Mouse (Mus musculus) large intestine, adult 2 months (tissue): ENCODE measurements around the gene Ndrg3. TPM values are rescaled to one million over a fixed set of nuclear protein-coding genes. Genes with fewer than 3 reads are reported as not detected.

Source experiments
- DNase-seq: peaks from one replicate; pipeline ENCODE4 v3.0.0-alpha.2; 2012; ENCODE audit warnings: low read depth, low spot score
- WGBS: fragments of 180-500 bp; shearing (Covaris S2); methylation state at CpG from one replicate; pipeline ENCODE4 v1.1.7; 2018; 5-methylcytosine and 5-hydroxymethylcytosine counted together
- polyA plus RNA-seq: library from polyadenylated mRNA; depleted of rRNA; stranded (reverse); fragments of >200 nt; gene quantifications from 2 replicates; pipeline ENCODE4 v1.2.3, GENCODE M21; 2012; rRNA removed

Gene Ndrg3
- polyA plus RNA-seq, 1 experiment, result 58.2 TPM

DNA sequence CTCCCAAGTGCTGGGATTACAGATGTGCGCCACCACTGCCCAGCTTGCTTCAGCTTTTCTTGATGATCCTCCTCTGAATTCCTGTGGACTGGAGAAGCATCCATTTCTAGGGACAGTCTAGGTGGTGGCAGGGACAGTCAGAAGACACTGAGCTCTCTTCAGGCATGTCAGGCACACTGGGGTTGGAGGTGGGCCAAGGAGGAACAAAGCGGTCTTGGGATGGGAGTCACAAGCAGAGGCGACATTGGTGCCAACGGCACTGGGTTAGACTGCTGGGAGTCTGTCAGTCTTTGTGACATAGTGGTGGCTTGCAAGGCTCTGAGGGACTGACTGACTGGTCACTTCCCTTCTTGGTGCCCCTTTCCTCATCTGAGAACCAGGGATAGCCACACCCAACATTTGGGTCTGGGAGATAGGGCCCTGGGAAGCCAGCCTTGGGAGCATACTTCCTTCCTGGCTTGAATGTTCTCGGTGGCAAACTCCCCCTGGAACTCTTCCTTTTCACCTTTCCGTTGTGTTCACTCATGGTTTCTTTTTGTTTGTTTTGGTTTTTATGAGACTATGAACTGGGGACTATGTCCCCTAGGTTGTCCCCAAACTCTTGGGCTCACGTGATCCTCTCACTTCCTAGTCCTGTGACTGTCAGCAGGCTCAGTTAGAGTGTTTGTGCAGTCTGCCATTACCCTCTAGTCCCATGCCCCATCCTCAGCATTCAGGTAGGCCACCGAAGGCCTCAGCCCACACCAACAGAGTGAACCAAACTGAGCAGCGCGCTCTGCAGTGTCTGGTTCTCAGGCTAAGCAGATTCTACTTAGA lies 107.3 kb downstream of the Ndrg3 start:
- WGBS, result 56% methylated on average over 10 of the region's 10 CpGs
- no peak for DNase-seq

DNA sequence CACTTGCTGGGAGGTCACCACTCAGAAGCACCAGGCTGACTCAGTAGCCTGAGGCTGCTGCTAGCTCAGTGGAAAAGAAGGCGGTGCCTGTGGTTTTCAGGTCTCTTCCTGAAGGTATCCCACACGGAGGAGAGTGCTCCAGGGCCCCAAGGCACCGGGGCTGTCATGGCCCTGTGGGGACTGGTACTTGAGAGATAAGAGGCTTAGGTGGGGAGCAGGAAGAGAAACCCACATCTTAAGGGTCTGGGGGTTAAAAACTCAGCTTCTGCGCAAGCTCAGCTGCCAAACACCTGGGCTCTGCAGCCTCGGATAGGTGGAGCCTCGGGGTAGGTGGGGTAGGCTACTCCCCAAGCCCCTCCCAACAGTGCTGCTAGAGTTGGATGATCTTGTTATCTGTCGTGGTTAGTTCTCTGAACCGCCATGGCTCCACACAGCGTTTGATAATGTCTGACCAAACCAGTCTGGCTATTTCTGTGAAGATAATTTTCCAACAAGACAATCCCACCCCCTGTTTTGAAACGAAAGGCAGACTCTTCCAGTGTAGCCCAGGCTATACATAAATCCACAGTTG lies 109.3 kb downstream of the Ndrg3 start:
- DNase-seq, result no peak
- WGBS, result 44% methylated on average over 10 of the region's 10 CpGs

DNA sequence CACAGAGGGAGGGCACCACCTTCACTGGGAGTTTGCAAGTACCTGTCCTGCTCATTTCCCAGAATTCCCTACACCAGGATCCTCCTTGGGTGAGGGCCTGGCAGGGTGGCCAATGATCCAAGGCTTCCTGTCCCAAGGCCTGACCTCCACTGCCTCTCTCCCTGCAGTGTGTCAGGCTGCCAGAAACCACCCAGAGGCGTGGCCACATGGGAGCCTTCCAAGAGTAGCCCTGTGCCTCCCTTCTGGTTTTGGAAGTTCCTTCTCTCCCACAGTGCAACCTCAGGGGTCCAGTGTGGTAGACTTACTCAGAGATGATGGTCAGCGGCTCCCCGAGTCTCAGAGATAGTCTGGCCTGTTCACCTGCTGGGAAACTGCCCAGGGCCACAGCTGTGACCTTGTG lies 112.3 kb downstream of the Ndrg3 start:
- no peak for DNase-seq
- WGBS, result 82% methylated on average over 3 of the region's 3 CpGs

DNA sequence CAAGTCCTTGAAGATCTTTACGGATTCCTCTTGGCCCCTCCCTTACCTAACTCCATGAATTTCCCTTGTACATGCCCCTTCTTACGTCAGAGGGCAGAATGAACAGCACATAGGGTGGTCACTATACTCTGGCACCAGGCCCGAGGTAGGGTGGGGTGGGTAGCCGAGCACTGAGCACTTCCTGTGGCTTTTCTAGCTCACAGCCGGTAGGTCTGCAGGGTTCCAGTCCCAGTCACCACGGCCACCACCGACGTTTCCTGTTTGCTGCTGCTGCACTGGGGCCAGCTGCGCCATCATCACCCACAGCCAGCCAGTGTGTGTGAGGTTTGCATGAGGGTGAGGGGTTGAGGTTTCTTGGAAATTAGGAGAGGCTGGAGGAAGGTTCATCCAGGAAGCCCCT lies 114.1 kb downstream of the Ndrg3 start:
- DNase-seq, result no peak
- WGBS, result 37% methylated on average over 9 of the region's 9 CpGs

Other genes with a start within 250 kb of the Ndrg3 start
- 827 and 975 TPM in 2 replicates for gene Myl9, start 216.6 kb downstream of the Ndrg3 start, polyA plus RNA-seq
- 3.2 and 3.8 TPM in 2 replicates for gene Tgif2, start 152.0 kb downstream of the Ndrg3 start, polyA plus RNA-seq
- gene 4930518I15Rik, start 134.1 kb downstream of the Ndrg3 start, polyA plus RNA-seq, result 0.62 and 1.3 TPM in 2 replicates
- 94.1 and 99.0 TPM in 2 replicates for gene Rab5if, start 128.9 kb downstream of the Ndrg3 start, polyA plus RNA-seq
- gene Sla2, start 104.9 kb downstream of the Ndrg3 start, polyA plus RNA-seq, result 0.89 and 2.0 TPM in 2 replicates
- 5.0 and 6.4 TPM in 2 replicates for gene Dsn1, start 15.1 kb upstream of the Ndrg3 start, polyA plus RNA-seq
- 2.1 and 3.0 TPM in 2 replicates for gene Soga1, start 87.2 kb upstream of the Ndrg3 start, polyA plus RNA-seq
- 15.5 and 29.7 TPM in 2 replicates for gene Tldc2, start 95.0 kb upstream of the Ndrg3 start, polyA plus RNA-seq
- gene Samhd1, start 143.2 kb upstream of the Ndrg3 start, polyA plus RNA-seq, result 28.3 and 47.1 TPM in 2 replicates
- gene Rbl1, start 212.5 kb upstream of the Ndrg3 start, polyA plus RNA-seq, result 5.0 and 9.5 TPM in 2 replicates